Mouse (Mus musculus): ENCODE measurements around the gene Trnp1.

DNA sequence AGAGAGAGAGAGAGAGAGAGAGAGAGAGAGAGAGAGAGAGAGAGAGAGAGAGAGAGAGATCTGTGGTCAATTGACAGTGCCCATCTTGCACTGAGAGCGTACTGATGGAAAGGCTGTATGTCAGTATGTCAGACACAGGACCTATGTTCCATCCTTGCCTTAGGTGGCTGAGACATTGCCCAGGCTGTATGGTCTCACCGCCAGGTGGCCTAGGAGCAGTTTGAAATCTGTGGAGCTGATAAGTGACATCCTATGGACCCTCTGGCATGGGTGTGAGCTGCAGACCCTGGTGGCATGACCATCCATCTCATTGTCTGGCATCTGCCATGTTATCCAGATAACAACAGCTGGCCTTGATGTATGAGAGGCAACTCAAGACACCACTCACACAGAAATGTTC is 24.5 kb downstream of the Trnp1 start:
- TF ChIP-seq CTCF (IDR thresholded peaks at IDR 0.05; ENCODE audit: low read depth) (no peak), EP300 (IDR thresholded peaks at IDR 0.05; ENCODE audit: low read depth) (no peak)
